Mouse (Mus musculus) liver, postnatal 0 days (tissue): ENCODE data around the gene Skiv2l.

ENCODE experiments used
- CTCF ChIP-seq: sonication (generic); IDR thresholded peaks from 2 replicates; pipeline ENCODE4 v1.5.1; 2016; ENCODE audit warnings: antibody characterized with exemption, low read depth
- EP300 ChIP-seq: IDR thresholded peaks from 2 replicates; pipeline ENCODE4 v1.6.1; 2016; ENCODE audit warnings: antibody characterized with exemption, low read depth, mild to moderate bottlenecking

DNA sequence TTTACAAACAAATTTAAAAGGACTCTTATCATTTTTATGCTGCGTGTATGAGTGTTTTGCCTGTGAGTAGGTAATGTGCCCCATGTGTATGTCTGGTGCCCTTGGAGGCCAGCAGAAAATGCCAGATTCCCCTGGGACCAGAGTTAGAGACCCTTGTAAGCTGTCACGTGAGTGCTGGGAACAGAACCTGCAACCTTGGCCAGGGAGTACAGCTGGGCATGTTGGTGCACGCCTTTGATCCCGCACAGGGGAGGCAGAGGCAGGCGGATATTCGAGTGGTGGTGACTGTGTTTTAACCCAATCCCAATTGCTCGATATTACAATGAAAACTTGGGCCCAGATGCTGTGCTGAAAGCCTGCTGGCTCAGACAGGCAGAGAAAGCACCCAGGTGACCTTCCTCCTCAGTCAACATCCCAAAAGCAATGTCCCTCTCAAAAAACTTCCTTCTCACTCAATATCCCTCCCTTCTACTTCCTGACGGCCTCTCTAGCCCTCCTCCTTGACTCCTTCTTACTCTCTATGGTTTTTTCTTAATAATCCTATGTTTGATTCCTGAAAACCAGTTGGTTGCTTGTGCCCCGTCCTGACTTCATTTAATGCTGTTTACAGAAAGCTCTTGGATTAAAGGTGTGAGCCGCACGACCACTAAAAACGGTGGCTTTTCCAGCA lies 40.2 kb upstream of the Skiv2l start:
- TF ChIP-seq CTCF (no peak), EP300 (no peak)
